Mouse (Mus musculus) myocyte (in vitro differentiated cells): ENCODE results near the gene Ergic1.

Source experiments
- E2F4 ChIP-seq: IDR thresholded peaks from one replicate; pipeline ENCODE4 v1.6.1; 2011; ENCODE audit warnings: mild to moderate bottlenecking, control low read depth, moderate library complexity; ENCODE audit not compliant: insufficient read depth
- MAX ChIP-seq: IDR thresholded peaks from one replicate; pipeline ENCODE4 v1.6.1; 2011; ENCODE audit warnings: low read depth, mild to moderate bottlenecking, control low read depth
- MYOD1 ChIP-seq, 3 experiments: IDR thresholded peaks; one replicate each; pipeline ENCODE4 v1.6.1; 2011; ENCODE audit warnings: control low read depth in 2 of 3, low read depth in 2 of 3, mild to moderate bottlenecking in 2 of 3, moderate library complexity in 1 of 3; ENCODE audit not compliant: insufficient read length in 2 of 3, control insufficient read depth in 1 of 3
- POLR2A ChIP-seq: IDR thresholded peaks from one replicate; pipeline ENCODE4 v1.6.1; 2011; ENCODE audit warnings: low read depth, mild to moderate bottlenecking, control low read depth, moderate library complexity; ENCODE audit not compliant: insufficient read length
- POLR2AphosphoS2 ChIP-seq: IDR thresholded peaks from one replicate; pipeline ENCODE4 v1.6.1; 2011; ENCODE audit warnings: low read depth, control low read depth; ENCODE audit not compliant: insufficient read length
- TCF12 ChIP-seq: IDR thresholded peaks from one replicate; pipeline ENCODE4 v1.6.1; 2011; ENCODE audit warnings: mild to moderate bottlenecking, control low read depth; ENCODE audit not compliant: poor library complexity, insufficient read depth, severe bottlenecking
- TCF3 ChIP-seq: IDR thresholded peaks from one replicate; pipeline ENCODE4 v1.6.1; 2011; ENCODE audit warnings: low read depth, control low read depth; ENCODE audit not compliant: insufficient read length
- USF1 ChIP-seq: IDR thresholded peaks from one replicate; pipeline ENCODE4 v1.6.1; 2011; ENCODE audit warnings: low read depth, mild to moderate bottlenecking, control low read depth, moderate library complexity

DNA sequence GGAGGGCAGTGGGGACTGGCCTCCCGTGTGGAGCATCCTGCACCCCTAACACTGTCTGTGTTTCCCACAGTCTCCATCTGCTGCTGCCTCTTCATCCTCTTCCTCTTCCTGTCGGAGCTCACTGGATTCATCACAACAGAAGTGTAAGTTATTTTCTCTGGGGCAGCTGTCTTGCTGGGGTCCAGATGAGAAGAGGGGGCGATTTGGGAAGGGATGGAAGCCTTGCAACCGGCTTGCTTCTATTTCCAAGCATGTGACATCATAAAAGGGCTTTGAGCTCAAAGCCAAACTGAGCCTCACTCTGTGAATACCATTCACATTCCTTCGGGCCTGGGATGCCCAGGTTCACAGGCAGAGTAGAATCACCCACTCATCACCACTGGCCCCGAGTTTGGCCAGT, 53.0 kb downstream of the Ergic1 start:
- TF ChIP-seq POLR2A = no peak
- TF ChIP-seq E2F4 = no peak
- TF ChIP-seq USF1 = no peak
- no peak for TF ChIP-seq MYOD1 (IDR thresholded peaks at IDR 0.05; ENCODE audit: control insufficient read depth in 1 of 3, insufficient read length in 2 of 3, low read depth in 2 of 3)
- no peak for TF ChIP-seq POLR2AphosphoS2
- TF ChIP-seq MAX = no peak
- no peak for TF ChIP-seq TCF12
- TF ChIP-seq TCF3 = no peak
